Mouse (Mus musculus): ENCODE results near the gene Trpc4. TPM values are rescaled to one million over a fixed set of nuclear protein-coding genes. Genes with fewer than 3 reads are reported as not detected.

Gene Trpc4
- total RNA-seq, 2 experiments from 2014 or later: 19.7 to 22.5 TPM

GRCm38 (mm10) chr3:54244729-54245465 is 89.1 kb downstream of the Trpc4 start:
- intact Hi-C loops (cut with DNase I): no loop called here
- no peak for DNase-seq (ENCODE audit: low spot score in 2 of 2)

- peak; percentile 18 to 89 for DNase-seq (ENCODE audit: low spot score in 2 of 2)
- intact Hi-C loops (cut with DNase I): loop anchor here (1.0 kb wide), 1 partner anchor 23 kb away; no protein-coding TSS in a partner anchor
Measured at GRCm38 (mm10) chr3:54246416-54246815, 90.6 kb downstream of the Trpc4 start.

- intact Hi-C loops (cut with DNase I): no loop called here
- DNase-seq (ENCODE audit: low spot score in 2 of 2): no peak
Measured at GRCm38 (mm10) chr3:54249311-54249710, 93.5 kb downstream of the Trpc4 start.

- intact Hi-C loops (cut with DNase I): no loop called here
- no peak for DNase-seq (ENCODE audit: low spot score in 2 of 2)
Measured at GRCm38 (mm10) chr3:54266943-54267342, 111.1 kb downstream of the Trpc4 start.

GRCm38 (mm10) chr3:54269180-54269579 is 113.3 kb downstream of the Trpc4 start:
- intact Hi-C loops (cut with DNase I): loop anchor here (1.0 to 2.0 kb wide), 2 partner anchors 23 to 112 kb away; partner anchors contain the start of gene Trpc4
- peak; percentile 32 to 91 for DNase-seq (ENCODE audit: low spot score in 2 of 2)

GRCm38 (mm10) chr3:54274651-54275050 is 118.8 kb downstream of the Trpc4 start:
- intact Hi-C loops (cut with DNase I): no loop called here
- DNase-seq (ENCODE audit: low spot score in 2 of 2): no peak

GRCm38 (mm10) chr3:54289731-54290130 is 133.9 kb downstream of the Trpc4 start:
- no peak for DNase-seq (ENCODE audit: low spot score in 2 of 2)

GRCm38 (mm10) chr3:54310604-54311003 is 154.8 kb downstream of the Trpc4 start:
- intact Hi-C loops (cut with DNase I): loop anchor here (10.0 kb wide), 2 partner anchors 446 to 786 kb away; partner anchors contain the start of gene Ufm1
- no peak for DNase-seq (ENCODE audit: low spot score in 2 of 2)

More at GRCm38 (mm10) chr3:54289731-54290130, 133.9 kb downstream of the Trpc4 start:
- intact Hi-C loops (cut with DNase I): no loop called here

- intact Hi-C loops (cut with DNase I): loop anchor here (2.0 to 10.0 kb wide), 4 partner anchors 157 to 789 kb away; partner anchors contain the start of genes Trpc4 and Ufm1
- DNase-seq (ENCODE audit: low spot score in 2 of 2): peak in 1 of 2 experiments; percentile 35
Measured at GRCm38 (mm10) chr3:54314055-54314454, 158.2 kb downstream of the Trpc4 start.

- intact Hi-C loops (cut with DNase I): loop anchor here (2.0 kb wide), 1 partner anchor 336 kb away; no protein-coding TSS in a partner anchor
- peak; percentile 76 to 78 for DNase-seq (ENCODE audit: low spot score in 2 of 2)
Measured at GRCm38 (mm10) chr3:54352891-54353652, 197.2 kb downstream of the Trpc4 start.

- intact Hi-C loops (cut with DNase I): loop anchor here (1.0 kb wide), 1 partner anchor 315 kb away; no protein-coding TSS in a partner anchor
- DNase-seq (ENCODE audit: low spot score in 2 of 2): peak in 1 of 2 experiments; percentile 18
Measured at GRCm38 (mm10) chr3:54357561-54357960, 201.7 kb downstream of the Trpc4 start.

GRCm38 (mm10) chr3:54358463-54359189 is 202.8 kb downstream of the Trpc4 start:
- intact Hi-C loops (cut with DNase I): no loop called here
- DNase-seq (ENCODE audit: low spot score in 2 of 2): no peak

GRCm38 (mm10) chr3:54360897-54361296 is 205.1 kb downstream of the Trpc4 start, which contains the start of gene Postn:
Postn (plus strand) TSS chr3:54361109.
- no peak for DNase-seq (ENCODE audit: low spot score in 2 of 2)
- intact Hi-C loops (cut with DNase I): loop anchor here (5.0 kb wide), 1 partner anchor 226 kb away; no protein-coding TSS in a partner anchor

- DNase-seq (ENCODE audit: low spot score in 2 of 2): no peak
- intact Hi-C loops (cut with DNase I): loop anchor here (5.0 kb wide), 1 partner anchor 226 kb away; no protein-coding TSS in a partner anchor
Measured at GRCm38 (mm10) chr3:54361656-54362055, 205.8 kb downstream of the Trpc4 start.

Other genes with a start within 250 kb of the Trpc4 start
- gene Postn, start 205.1 kb downstream of the Trpc4 start, total RNA-seq (2021): 1 to 10 TPM; 3.6 to 3.9 TPM